Mouse (Mus musculus) left cerebral cortex, adult 18-20 months (tissue): ENCODE data around the gene Osbpl3. TPM values are rescaled to one million over a fixed set of nuclear protein-coding genes. Genes with fewer than 3 reads are reported as not detected.

Source experiments
- DNase-seq, 2 experiments: peaks; one replicate each; pipeline ENCODE4 v3.0.0; 2021 to 2022; ENCODE audit warnings: low spot score in 2 of 2, mixed read lengths in 1 of 2
- total RNA-seq, 2 experiments: library from RNA; stranded (reverse); gene quantifications; 2 replicates each; pipeline ENCODE4 v1.2.3; 2021

The Osbpl3 gene
- total RNA-seq, 2 experiments from 2014 or later = 42.6 to 44.3 TPM

DNA sequence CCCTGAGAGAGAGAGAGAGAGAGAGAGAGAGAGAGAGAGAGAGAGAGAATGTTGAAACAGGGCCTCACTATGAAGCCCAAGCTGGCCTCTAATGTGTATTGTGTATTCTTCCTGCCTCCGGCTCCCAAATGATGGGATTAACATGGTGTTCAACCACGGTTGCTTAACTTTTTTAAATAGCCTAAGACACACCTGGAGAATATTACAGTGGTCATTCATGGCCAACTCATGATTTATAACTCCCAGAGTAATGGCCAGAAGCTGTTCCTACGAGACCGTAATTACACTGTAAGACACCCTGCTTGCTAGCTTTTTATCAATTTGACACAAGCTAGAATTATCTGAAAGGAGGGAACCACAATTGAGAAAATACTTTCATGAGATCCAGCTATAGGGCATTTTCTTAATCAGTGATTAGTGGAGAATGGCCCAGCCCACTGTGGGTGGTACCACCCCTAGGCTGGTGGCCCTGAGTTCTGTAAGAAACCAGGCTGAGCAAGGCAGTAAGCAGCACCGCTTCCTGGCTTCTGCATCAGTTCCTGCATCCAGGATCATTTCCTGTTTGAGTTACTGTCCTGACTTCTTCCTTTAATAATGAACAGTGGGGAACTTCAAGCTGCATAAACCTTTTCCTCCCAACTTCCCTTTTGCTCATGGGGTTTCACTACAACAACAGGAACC lies 115.6 kb downstream of the Osbpl3 start:
- DNase-seq = no peak

DNA sequence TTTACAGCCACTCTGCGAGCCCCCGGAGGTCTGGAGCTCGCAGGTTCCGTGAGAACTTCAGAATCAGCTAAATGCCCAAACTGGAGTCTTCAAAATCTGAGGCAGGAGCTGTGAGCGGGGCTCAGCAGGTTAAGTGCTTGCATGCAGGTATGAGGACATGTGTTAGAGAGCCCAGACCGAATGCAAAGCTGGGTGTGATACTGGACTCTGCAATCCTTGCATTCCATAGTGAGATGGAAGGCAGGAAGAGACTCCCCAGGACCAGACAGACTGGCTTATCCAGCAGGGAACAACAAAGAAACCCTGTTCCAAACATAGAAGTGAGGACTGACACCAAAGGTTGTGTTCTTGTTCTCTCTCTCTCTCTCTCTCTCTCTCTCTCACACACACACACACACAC lies 118.6 kb downstream of the Osbpl3 start:
- no peak for DNase-seq

DNA sequence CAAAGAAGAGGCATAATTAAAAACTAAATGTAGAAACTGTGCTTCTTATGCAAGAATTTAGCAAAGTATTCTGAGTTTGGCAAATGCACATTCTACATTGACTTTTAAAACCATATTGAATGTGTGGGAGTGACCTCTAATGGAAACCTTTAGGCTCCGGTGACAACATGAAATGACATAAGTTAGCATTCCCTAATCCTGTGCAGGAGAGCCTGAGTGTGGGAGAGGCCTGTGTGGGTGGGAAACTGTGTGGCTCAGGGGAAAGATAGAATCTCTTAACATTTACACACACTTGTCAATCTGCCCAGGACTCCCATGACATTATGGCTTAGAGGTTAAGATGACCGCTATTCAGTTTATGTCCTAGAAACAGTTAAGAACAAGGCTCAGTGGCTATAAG lies 119.6 kb downstream of the Osbpl3 start:
- no peak for DNase-seq

DNA sequence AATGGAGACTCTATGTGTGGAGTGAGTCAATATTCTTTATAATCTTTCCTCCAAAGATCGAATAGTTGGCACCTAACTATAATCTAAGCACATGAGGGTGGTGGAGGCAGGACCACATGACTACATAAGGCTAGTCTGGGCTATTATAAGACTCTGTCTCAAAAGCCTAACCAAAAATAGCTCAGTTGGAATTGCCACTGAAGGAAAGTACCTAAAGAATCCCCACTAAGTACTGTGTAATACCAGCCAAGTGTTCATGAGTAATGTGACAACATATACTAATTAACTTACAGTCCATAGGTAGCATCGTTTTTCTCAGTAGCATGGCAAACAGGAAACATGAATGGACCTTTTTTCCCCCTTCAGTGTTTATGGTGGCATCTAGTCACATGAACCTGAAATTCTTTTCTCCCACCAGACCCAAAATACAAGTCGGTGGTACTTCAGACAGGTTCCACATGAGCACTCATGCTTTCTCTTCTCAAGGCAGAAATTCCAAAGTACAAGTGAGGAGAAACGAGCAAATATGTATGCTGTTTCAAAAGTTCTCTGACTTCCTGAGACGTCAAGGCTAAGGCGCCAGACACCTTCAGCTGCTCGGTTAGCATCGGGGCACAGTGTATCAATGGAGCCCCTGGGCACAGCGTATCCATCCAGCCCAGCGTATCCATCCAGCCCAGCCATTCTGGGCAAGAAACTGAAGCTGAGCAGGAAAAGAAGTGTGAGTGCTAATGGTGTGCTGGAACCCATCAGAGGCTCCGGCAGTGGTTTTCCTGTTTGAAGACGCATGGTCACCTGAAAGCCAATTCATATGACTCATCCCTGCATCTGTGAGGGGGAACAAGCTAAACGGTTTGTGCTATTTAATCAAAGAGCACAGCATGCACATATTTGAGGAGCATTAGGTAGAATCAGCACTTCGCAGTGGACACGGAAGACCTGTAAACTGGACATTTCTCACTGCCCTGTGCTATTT lies 120.9 kb downstream of the Osbpl3 start:
- DNase-seq = no peak

DNA sequence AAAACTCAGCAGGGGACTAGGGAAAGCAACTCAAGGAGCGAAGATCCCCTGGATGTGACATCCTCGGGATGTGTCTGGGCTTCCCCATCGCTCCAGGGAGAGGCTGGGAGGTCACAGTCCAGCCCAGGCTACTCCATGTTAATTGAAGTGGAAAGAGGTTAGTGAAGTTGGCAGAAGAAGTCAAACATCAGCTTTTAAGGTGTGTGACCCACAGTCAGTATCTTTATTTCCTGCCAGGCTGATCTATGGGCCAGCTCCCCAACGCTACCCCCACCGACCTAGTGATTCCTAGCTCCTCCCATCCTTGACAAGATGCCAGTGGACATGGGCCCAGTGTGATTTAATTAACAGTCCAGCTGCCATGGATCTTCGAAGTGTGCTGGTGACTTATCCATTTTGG lies 122.7 kb downstream of the Osbpl3 start:
- DNase-seq = no peak

DNA sequence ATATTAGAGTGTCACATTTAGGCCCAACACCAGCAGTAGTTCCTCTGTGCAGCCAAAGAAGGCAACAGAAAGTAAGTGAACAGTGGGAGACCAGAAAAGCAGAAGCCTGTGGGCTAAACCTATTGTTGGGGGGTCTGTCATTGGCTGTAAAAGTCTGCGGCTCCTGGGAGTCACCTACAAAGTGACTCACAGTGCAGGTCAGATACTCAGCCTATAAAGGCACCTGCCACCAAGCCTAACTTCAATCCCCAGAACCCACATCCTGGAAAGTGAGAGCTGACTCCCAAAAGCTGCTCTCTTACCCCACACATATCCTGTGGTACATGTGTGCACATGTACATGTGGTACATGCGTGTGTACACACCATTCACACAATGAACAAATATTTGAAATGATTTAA lies 124.5 kb downstream of the Osbpl3 start:
- no peak for DNase-seq

DNA sequence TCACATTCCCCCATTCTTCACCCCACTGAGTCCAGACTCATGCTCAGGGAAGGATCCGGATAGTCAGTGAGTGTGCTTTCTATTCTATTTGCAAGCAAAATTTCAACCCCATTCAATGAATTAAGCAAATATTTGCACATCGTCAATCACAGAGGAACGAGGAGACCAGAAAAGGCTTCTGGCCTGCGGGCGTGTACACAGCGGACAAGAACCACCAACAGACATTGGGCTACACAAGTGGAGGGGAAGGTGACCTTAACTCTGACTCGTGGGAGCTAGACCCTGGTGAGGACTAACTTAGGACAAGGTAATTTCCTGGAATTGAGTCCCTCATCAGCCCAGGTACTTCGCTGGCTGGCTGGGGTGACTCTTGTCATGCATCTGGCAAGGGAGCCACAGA lies 126.6 kb downstream of the Osbpl3 start:
- DNase-seq = no peak

DNA sequence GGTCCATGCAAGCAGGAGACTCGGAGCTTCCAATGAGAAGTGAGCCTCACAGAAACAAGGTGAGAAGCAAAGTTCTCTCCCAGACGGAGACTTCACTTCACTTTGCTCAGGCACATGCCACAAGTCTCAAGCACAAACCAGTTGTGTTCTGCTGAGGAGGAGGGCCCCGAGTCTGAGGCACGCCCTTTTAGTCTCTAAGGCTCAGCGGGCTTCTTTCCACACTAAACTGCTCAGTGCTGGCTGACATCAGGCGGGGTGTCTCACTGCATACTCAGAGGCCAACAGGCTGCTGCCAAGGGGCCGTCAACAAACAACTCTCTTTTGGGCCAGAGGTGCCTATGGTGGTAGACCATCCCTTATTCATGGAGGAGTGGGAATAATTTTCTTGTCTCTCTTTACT lies 127.1 kb downstream of the Osbpl3 start:
- no peak for DNase-seq

DNA sequence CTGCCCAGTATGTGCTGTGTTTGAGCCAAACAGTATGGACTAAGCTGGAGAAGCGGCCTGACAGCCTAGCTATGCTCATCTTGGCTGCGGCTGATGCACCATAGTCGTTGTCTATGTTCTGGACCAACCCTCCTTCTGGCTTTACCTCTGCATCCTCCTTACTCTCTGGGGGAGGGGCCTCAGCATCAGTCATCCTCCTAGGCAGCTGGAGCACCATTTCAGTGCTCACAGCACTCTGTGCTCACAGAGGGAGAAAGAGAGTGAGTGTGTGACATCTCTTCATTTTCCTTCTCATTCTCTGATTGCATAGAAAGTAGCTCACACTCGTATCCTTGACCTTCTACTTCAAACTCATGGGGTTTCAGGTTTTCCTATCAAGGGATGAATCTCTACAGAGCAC lies 129.8 kb downstream of the Osbpl3 start:
- DNase-seq = no peak

DNA sequence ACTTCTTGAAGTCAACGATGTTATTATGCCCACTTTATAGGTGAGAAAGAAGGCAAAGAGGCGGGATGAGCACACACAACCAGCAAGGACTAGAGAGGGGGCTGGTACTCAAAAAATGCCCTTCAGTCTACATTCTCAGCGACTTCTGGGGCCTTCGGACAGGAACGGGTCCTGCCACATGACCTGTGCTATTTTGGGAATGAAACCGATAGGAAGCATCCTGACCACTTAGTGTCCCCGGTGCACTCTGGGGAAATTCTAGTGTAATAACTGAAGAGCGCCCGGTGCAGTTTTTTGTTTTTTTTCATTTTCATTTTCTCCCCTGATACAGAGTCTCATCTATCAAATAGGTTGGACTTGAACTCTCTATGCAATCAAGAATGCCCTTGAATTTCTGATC lies 130.5 kb downstream of the Osbpl3 start:
- DNase-seq = no peak

DNA sequence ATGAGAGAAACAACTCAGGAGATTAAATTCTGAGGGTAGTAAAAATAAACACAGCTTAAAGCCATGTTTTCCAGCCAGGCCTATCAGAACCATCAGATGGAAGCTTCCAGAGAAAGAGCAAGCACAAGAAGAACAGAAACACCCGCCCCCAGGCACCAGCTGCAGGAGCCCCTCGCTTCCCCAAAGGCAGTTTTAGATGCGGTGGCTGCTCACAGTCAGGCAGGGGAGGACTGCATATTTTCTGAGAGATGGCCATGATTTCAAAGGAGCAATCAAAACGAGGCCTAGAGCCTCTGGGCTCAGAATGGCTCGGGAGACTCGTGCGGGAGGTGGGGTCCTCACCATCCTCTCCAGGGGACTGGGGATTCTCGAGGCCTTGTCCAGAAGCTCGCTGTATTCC lies 133.4 kb downstream of the Osbpl3 start:
- DNase-seq = peak; percentile 66 to 76

DNA sequence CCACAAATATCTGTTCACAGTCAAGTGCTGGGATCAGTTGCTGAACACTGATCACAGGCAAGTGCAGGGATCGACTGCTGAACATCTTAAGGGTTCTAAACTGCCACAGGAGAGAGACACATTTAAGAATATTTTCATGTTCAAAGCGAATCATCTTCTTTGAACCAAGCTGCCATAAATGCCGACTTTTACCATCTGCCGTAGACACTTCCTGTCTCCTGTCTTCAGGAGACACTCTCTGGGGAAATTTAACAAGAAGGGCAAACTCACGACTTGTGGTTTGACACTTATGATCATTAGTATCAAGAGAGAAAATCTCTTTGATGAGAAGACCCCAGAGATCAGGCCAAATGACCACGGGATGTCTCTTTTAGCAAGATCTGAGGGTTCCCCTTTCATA lies 134.3 kb downstream of the Osbpl3 start:
- DNase-seq = no peak

DNA sequence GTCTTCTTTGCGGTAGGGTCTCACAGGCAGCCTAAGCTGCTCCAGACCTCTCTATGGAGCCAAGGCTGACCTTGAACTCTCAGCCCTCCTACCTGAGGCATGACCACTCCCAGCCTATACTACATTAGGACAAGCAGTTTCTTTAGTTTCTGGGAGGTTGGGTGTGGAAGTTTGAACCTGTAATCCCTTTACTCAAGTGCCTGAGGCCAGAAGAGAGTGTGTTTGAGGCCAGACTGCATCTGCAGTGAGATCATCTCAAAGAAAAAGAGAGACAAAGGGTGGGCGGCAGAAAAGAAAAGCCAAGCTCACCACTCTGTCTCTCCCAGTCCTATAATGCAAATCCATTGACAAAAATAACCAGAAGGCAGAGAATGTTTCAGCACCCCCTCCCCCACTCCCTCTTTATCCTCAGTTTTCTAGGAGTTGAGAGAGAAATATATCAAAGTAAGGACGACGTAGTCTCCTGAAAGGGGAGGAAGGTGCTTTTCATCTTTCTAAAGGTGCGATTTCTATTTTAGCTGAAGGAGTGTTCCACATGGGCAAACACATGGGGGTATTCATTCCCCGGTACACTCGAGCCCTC lies 137.3 kb downstream of the Osbpl3 start:
- peak; percentile 59 to 68 for DNase-seq

DNA sequence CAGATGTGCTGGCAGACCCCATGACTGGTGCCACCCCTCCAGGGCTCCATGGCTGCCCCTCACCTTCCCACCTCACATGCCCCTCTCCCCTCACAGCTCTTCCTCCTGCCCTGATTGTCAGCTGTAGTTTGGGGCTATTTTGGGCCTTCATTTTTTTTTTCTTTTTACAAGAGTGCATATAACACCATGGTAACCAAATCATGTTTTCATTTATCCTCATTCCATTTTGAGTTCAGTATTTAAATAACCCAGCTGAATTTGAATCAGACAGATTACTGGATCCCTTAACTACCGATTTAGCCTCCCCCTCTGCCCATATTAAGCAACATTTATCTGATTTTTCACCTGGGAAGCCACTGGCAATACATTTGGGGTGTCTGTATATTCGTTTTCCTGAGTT lies 137.9 kb downstream of the Osbpl3 start:
- DNase-seq = no peak

DNA sequence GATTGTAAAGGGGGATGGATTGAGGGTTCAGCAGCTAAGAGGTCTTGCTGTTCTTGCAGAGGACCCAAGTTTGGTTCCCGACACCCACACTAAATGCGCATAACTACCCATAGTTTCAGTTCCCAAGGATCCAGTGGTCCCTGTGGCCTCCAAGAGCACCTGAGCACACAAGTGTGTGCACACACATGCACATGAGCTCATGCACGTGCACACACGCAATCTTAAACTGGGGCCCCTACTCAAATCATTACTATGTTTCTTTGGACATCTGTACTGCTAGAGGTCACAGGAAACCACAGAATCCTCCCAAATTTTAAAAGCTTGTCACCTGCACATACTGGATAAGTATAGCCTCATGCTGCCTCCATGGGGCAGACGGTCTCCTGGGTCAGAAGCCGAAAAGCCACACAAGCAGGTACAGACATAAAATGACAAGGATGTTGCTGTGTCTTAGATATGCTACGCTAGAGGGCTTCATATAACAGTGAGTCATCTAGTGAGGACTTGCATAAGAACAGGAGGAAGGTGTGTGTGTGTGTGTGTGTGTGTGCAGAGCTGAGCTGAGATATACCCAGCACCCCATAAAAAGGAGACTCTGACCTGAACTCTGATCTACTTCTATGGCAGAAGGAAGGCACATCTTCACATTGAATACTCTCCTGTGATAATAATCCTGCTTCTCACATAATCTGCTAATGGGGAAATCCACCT lies 139.1 kb downstream of the Osbpl3 start:
- DNase-seq = no peak

DNA sequence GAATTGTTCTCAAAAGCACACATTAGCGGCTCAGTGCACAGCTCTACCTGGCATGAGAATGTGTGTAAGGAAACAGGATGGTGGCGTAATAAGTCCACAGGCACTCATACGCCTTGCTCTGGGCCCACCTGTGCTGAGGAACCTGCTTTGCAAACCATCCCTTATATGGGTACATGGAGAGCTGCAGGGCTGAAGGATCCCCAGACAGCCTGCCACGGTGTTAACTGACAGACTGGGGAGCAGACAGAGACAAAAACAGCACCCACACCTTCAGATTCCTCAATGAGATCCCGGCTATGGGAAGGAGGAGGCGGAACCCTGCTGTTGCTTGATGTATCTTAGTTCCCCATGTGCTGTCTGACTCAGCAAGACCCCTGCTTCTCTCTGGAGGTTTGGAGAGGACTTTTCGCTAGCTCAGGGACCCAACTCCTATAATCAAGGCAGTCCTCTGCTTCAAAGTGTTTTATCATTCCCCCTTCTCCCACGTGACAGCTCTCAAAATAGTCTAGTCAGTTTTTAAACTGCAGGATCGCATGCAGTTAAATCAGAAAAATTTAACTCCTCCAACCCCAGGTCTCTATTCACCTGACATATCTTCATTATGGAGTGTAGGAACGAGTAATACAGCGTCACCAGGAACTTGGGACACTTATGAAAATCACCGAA lies 141.5 kb downstream of the Osbpl3 start:
- DNase-seq = peak; percentile 61 to 76

DNA sequence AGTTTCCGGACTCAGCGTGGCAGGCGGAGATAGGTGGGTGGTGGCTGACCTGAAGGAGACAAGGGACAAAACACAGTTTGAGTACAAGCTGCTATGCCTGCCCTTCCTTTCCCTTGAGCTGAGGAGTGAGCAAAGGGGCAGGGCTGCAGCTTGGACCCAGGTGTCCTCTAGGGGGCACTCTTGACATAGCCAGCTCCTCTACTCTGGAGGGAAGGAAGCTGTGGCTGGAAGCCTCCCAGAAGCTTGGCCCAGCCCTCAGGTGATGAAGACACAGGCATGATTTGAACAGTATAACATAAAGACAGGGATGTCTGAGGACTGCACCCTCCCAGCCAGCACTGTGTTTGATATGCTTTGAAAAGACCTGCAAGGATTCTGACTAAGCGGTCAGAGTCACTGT lies 143.4 kb downstream of the Osbpl3 start:
- peak; percentile 76 to 83 for DNase-seq

DNA sequence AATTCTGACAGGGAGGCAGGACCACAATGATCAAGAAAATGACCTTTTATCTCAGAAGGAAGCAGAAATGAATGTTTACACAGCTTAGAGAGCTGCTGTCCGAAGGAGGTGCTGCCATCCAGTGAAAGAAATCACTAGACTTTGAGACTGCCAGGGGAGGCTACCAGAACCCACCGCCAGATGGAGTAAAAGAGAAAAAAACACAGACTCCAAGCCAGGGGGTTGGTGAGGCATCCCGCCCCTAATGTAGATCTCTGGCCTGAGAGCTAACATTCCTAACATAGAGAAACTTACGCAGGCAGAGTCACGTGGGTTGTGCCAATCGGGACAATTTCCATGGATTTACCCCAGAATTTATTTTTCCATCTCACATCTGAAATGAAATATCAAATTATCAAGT lies 147.0 kb downstream of the Osbpl3 start:
- no peak for DNase-seq

DNA sequence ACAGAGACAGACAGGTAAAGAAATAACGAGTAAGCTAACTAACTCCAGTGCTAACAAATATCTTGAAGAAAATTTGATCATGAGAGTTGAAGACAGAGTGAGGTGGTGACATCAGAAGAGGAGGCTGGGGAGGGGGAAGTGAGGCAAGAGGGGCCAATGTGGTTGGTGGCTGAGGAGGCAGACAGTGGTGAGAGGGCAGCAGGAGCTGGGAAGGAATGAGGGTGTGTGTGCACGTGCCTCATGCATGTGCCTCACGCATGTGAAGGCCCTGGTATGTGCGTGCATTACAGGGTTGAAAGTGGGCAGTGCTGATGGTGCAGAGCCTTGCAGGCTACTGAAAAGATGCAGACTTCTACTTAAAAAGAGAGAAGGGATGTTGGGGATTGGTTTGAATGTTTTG lies 149.4 kb downstream of the Osbpl3 start:
- no peak for DNase-seq

DNA sequence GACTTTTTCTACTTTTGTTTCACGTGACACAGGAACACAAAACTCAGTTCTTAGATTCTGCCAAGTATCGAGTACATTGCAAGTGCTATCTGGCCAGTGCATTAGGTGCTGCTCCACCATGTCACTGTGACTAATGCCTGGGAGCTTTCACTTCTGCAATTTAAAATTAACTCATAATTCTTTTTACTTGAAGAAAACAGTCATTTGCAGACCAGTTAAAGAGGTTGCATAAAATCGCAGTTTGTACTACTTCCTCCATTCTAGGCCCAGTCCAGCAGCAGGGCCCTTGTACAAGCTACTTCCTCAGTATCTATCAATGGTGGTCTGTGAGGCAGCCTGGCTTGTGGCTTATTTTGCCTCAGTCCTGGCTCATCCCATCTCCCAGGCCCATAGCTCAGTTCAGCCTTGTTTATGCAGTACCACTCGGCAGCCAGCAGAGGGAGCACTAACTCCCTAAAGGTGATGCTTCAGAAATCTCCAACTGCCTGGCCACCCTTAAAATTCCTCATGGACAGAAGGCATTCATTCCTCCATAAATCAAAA lies 151.0 kb downstream of the Osbpl3 start:
- DNase-seq = peak; percentile 86 to 91

DNA sequence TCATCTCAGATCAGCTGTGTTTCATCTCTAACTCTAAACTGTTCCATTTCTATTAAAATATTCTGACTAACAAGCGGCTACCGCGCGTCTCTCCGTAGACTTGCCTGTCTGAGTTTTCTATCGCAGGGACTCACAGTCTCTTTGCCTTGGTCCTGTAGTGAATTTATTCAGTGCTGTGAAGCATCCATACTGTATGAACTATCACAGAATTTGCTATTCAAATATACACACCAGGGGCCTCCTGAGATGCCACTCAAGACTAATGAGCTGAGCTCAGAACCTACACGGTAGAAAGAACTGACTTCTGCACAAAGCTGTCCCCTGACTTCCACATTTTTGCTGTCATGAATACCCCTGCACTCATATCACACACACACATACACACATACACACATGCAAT lies 154.9 kb downstream of the Osbpl3 start:
- no peak for DNase-seq
